Mouse (Mus musculus) kidney, embryonic 16.5 days (tissue): Measurements from ENCODE around the gene Mmaa. TPM values are rescaled to one million over a fixed set of nuclear protein-coding genes. Genes with fewer than 3 reads are reported as not detected.

Source experiments
- ATAC-seq: fragments of 200-750 bp; cut with Nextera tagmentation; 2 replicates; pipeline ENCODE4 v1.8.0; 2017; ENCODE audit warnings: moderate TSS enrichment; ENCODE audit not compliant: low FRiP score, low TSS enrichment
- H3K27ac ChIP-seq: fragments of 300-500 bp; sonication (generic); 2 replicates; pipeline ENCODE4 v1.5.1; 2014; ENCODE audit warnings: low read length
- H3K27me3 ChIP-seq: fragments of 300-500 bp; sonication (generic); 2 replicates; pipeline ENCODE4 v1.6.1; 2014; ENCODE audit warnings: low read length, control low read depth, mixed read lengths; ENCODE audit not compliant: insufficient read depth
- H3K36me3 ChIP-seq: fragments of 300-500 bp; sonication (generic); 2 replicates; pipeline ENCODE4 v1.6.1; 2014; ENCODE audit warnings: low read length, control low read depth, mixed read lengths; ENCODE audit not compliant: insufficient read depth
- H3K4me1 ChIP-seq: fragments of 300-500 bp; sonication (generic); 2 replicates; pipeline ENCODE4 v1.6.1; 2014; ENCODE audit warnings: low read length, control low read depth, mixed read lengths; ENCODE audit not compliant: insufficient read depth
- H3K4me2 ChIP-seq: fragments of 300-500 bp; sonication (generic); replicated peaks from 2 replicates; pipeline ENCODE4 v1.6.1; 2014; ENCODE audit warnings: low read depth, low read length
- H3K4me3 ChIP-seq: fragments of 300-500 bp; sonication (generic); 2 replicates; pipeline ENCODE4 v1.5.1; 2014; ENCODE audit warnings: mild to moderate bottlenecking, low read length
- H3K9ac ChIP-seq: fragments of 300-500 bp; sonication (generic); replicated peaks from 2 replicates; pipeline ENCODE4 v1.6.1; 2014; ENCODE audit warnings: low read length
- H3K9me3 ChIP-seq: fragments of 300-500 bp; sonication (generic); 2 replicates; pipeline ENCODE4 v1.6.1; 2016; ENCODE audit warnings: low read length, control low read depth
- WGBS: fragments of 180-500 bp; shearing (Covaris S2); extraction: QIAGEN DNeasy Blood & Tissue Kit; methylation state at CpG from one replicate; pipeline ENCODE4 v1.1.7; 2014; 5-methylcytosine and 5-hydroxymethylcytosine counted together
- polyA plus RNA-seq: library from polyadenylated mRNA; unstranded; fragments of >200 nt; fragmentation: Nextera tagmentation; extraction: Ambion mirVana; gene quantifications from 2 replicates; pipeline ENCODE4 v1.2.1, GENCODE M21; 2015

The Mmaa gene
- polyA plus RNA-seq, result 14.0 and 15.2 TPM in 2 replicates

- Histone ChIP-seq H3K4me2 (peak within 1 kb of the TSS; percentile 75), H3K4me3 (peak within 1 kb of the TSS; percentile 59), H3K4me1 (peaks cover 18% of the 10 kb centered on the region), H3K36me3 (no peaks in the 10 kb centered on the region), H3K9ac (peak within 1 kb of the TSS; percentile 80), H3K27me3 (no peaks in the 10 kb centered on the region), H3K27ac (peak within 1 kb of the TSS; percentile 96), H3K9me3 (no peaks in the 10 kb centered on the region)
- peak; percentile 98 for ATAC-seq
- WGBS, result under 1% methylated on average over 64 of the region's 74 CpGs
Observed at GRCm38 (mm10) chr8:79294610-79295275, at the start of gene Mmaa. Gene Mmaa (minus strand): TSS chr8:79294937.

- Histone ChIP-seq H3K4me3 (no peak overlapping the region), H3K36me3 (peaks cover 61% of the 10 kb centered on the region), H3K9ac (no peak overlapping the region), H3K9me3 (no peaks in the 10 kb centered on the region), H3K4me1 (no peaks in the 10 kb centered on the region), H3K27ac (no peak overlapping the region), H3K4me2 (no peak overlapping the region), H3K27me3 (no peaks in the 10 kb centered on the region)
- ATAC-seq, result no peak
- WGBS, result 73% methylated on average over 8 of the region's 8 CpGs
Observed at GRCm38 (mm10) chr8:79341236-79341635, 46.5 kb upstream of the Mmaa start.

DNA sequence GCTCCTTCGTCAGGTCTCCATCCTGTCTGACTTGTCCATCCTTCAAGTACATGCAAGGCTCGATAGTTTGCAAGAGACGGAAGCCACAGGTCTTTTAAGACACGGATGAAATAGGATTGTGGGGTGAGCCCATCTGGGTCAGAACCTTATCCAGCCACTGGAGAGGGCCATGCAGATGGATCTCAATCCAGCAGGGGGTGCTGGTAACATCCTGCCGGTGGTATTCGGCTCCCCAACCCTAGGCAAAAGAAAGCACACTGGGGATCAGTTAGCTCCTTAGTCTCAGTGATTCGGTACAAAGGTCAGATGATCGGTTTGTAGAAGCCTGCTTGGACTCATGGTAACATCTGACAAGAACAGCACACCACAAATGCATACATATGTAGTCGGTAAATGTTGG lies 44.8 kb upstream of the Mmaa start:
- Histone ChIP-seq H3K27me3 (no peaks in the 10 kb centered on the region), H3K4me1 (no peaks in the 10 kb centered on the region), H3K27ac (no peak overlapping the region), H3K9ac (no peak overlapping the region), H3K4me2 (no peak overlapping the region), H3K9me3 (no peaks in the 10 kb centered on the region), H3K36me3 (peaks cover 57% of the 10 kb centered on the region), H3K4me3 (no peak overlapping the region)
- 77% methylated on average over 9 of the region's 9 CpGs for WGBS
- 0 out of 2 replicates have a peak, but pooled peaks have one; percentile 31 for ATAC-seq

DNA sequence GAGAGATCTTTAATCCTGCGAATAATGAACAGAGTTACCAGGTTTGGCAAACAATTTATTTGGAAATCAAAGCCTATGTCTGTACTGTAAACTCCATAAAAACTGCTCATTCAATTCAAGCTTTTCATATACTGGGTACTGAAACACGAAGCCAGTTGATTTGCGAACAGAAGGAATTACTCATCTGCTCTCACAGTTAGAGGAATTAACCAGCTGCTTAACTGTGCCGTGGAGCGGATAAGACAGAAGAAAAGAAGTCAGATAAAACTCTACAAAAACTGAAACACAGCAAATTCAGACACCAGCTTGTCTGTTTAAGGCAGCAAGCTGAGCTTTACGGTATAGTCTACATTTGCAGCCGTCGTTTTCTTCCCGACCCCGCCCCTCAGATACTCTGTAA lies 43.9 kb upstream of the Mmaa start:
- Histone ChIP-seq H3K36me3 (peaks cover 55% of the 10 kb centered on the region), H3K4me3 (no peak overlapping the region), H3K9me3 (peaks cover 2% of the 10 kb centered on the region; the same call in 1 of the 2 replicates), H3K27ac (no peak overlapping the region), H3K4me2 (no peak overlapping the region), H3K27me3 (no peaks in the 10 kb centered on the region), H3K4me1 (no peaks in the 10 kb centered on the region), H3K9ac (no peak overlapping the region)
- no peak for ATAC-seq
- WGBS, result 85% methylated on average over 10 of the region's 10 CpGs

DNA sequence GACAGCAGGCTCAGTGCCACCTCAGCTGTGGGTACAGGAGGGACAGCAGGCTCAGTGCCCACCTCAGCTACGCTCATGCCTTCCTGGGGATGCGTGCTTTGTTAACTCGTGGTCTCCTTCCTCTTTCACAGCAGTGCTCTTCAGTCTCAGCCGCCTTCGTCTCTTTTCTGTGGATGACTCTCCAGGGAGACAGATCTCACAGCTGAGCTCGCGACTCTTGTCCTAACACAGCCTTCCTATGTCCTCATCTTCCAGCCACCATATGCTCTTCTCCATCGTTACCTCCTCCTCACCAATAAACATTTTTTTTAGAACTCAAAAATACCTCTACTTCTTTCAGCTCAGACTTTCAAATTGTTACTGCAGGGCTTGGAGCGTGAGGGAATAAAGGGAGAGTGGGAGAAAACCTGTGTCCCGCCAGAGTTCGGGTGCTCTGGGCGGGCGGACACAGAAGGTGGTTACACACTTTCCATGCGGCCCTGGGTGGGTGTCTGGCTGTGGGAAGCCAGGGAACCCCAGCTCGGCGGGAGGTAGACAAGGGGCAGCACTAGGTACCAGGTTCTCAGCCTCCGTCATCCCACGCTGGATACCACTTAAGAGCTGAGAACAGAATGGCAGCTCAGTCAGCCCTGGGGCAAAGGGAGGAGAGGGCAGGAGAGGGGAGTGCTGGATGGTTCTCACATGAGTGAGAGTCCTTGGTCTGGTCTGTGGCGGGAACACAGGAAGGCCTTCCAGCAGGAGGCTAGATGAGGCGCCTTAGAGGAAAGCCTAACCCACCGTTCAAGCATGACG lies 37.6 kb upstream of the Mmaa start:
- Histone ChIP-seq H3K4me3 (no peak overlapping the region), H3K9me3 (peaks cover 4% of the 10 kb centered on the region; the same call in 1 of the 2 replicates), H3K4me1 (no peaks in the 10 kb centered on the region), H3K27me3 (no peaks in the 10 kb centered on the region), H3K9ac (no peak overlapping the region), H3K36me3 (peaks cover 5% of the 10 kb centered on the region; the same call in 1 of the 2 replicates), H3K4me2 (no peak overlapping the region), H3K27ac (no peak overlapping the region)
- WGBS, result 92% methylated on average over 22 of the region's 22 CpGs
- ATAC-seq, result peak; percentile 39; the same call in 1 of the 2 replicates

DNA sequence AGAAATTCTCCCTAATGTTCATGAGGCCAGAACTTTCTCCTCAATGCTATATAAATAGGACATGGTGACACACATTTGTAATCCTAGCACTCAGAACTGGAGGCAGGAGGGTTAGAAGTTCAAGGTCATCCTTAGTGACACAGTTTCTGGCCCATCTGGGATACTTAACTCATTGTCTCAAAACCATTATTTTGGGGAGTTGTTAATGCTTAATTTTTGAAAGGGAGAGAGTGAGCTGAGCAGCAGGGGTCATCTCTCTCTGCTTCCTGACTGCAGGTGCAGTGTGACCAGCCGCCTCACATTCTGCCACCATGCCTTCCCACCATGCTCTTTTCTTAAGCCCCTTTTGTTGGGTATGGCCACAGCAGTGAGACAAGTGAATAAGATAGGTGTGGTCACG lies 36.8 kb upstream of the Mmaa start:
- WGBS, result 98% methylated on average over 2 of the region's 2 CpGs
- peaks cover 4% of the 10 kb centered on the region; the same call in 1 of the 2 replicates for H3K9me3 ChIP-seq

GRCm38 (mm10) chr8:79331017-79331416 lies 36.3 kb upstream of the Mmaa start:
- 68% methylated on average over 9 of the region's 9 CpGs for WGBS
- H3K9ac ChIP-seq, result no peak overlapping the region
- no peak overlapping the region for H3K4me2 ChIP-seq
- H3K4me3 ChIP-seq, result no peak overlapping the region
- H3K27me3 ChIP-seq, result no peaks in the 10 kb centered on the region
- peaks cover 4% of the 10 kb centered on the region; the same call in 1 of the 2 replicates for H3K9me3 ChIP-seq
- ATAC-seq, result no peak
- H3K27ac ChIP-seq, result no peak overlapping the region
- no peaks in the 10 kb centered on the region for H3K4me1 ChIP-seq
- H3K36me3 ChIP-seq, result no peaks in the 10 kb centered on the region

More for the DNA sequence above, 36.8 kb upstream of the Mmaa start:
- no peaks in the 10 kb centered on the region for H3K27me3 ChIP-seq
- no peak overlapping the region for H3K4me2 ChIP-seq
- no peak overlapping the region for H3K9ac ChIP-seq
- no peaks in the 10 kb centered on the region for H3K4me1 ChIP-seq
- H3K36me3 ChIP-seq, result no peaks in the 10 kb centered on the region
- no peak overlapping the region for H3K27ac ChIP-seq
- ATAC-seq, result no peak
- no peak overlapping the region for H3K4me3 ChIP-seq

GRCm38 (mm10) chr8:79329735-79330134 lies 35.0 kb upstream of the Mmaa start:
- 76% methylated on average over 2 of the region's 2 CpGs for WGBS
- Histone ChIP-seq H3K9ac (no peak overlapping the region), H3K9me3 (peaks cover 4% of the 10 kb centered on the region; the same call in 1 of the 2 replicates), H3K27me3 (no peaks in the 10 kb centered on the region), H3K4me2 (no peak overlapping the region), H3K4me3 (no peak overlapping the region), H3K36me3 (no peaks in the 10 kb centered on the region), H3K27ac (no peak overlapping the region), H3K4me1 (no peaks in the 10 kb centered on the region)
- no peak for ATAC-seq

GRCm38 (mm10) chr8:79329182-79329581 lies 34.4 kb upstream of the Mmaa start:
- WGBS, result 80% methylated on average over 4 of the region's 4 CpGs
- H3K4me1 ChIP-seq, result no peaks in the 10 kb centered on the region

GRCm38 (mm10) chr8:79325510-79325909 lies 30.8 kb upstream of the Mmaa start:
- 0 out of 2 replicates have a peak, but pooled peaks have one; percentile 54 for ATAC-seq

More at GRCm38 (mm10) chr8:79329182-79329581, 34.4 kb upstream of the Mmaa start:
- ATAC-seq, result no peak
- H3K4me3 ChIP-seq, result no peak overlapping the region
- no peak overlapping the region for H3K4me2 ChIP-seq
- no peak overlapping the region for H3K9ac ChIP-seq
- no peak overlapping the region for H3K27ac ChIP-seq
- H3K36me3 ChIP-seq, result no peaks in the 10 kb centered on the region
- H3K27me3 ChIP-seq, result no peaks in the 10 kb centered on the region
- H3K9me3 ChIP-seq, result peaks cover 4% of the 10 kb centered on the region; the same call in 1 of the 2 replicates

More at GRCm38 (mm10) chr8:79325510-79325909, 30.8 kb upstream of the Mmaa start:
- Histone ChIP-seq H3K36me3 (no peaks in the 10 kb centered on the region), H3K9me3 (no peaks in the 10 kb centered on the region), H3K27me3 (no peaks in the 10 kb centered on the region), H3K4me2 (no peak overlapping the region), H3K4me1 (no peaks in the 10 kb centered on the region), H3K9ac (no peak overlapping the region), H3K27ac (no peak overlapping the region), H3K4me3 (no peak overlapping the region)
- WGBS, result 53% methylated on average over 6 of the region's 6 CpGs
